Mouse (Mus musculus): ENCODE data around the gene Slain1. TPM values are rescaled to one million over a fixed set of nuclear protein-coding genes. Genes with fewer than 3 reads are reported as not detected.

Slain1 gene
- polyA plus RNA-seq, 2 experiments, result 2.0 to 4.4 TPM

DNA sequence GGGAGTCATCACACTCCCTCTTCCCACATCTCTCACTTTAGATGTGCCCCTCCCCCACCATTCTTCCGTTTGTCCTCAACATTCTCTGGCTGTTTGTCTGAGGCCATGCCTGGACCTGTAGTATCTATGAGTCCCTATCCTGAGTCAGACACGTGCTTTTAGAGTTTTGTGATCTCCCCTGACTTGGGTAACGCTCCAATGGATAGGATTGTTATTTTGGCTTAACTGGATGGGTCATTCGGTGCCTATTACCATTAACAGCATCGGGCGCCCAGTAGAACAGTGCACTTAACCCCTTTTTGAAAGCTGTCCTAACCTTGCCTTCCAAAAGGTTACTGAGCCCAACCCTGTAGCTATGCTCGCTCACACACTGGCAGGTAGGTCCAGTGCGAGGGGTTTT is 78.5 kb downstream of the Slain1 start:
- Histone ChIP-seq H3K4me2 (replicated peaks; ENCODE audit: low read depth, low read length, severe bottlenecking) (no peak overlapping the region), H3K27ac (replicated peaks; ENCODE audit: low read depth, low read length) (no peak overlapping the region), H3K9me3 (ENCODE audit: control insufficient read depth, low read length) (no peaks in the 10 kb centered on the region), H3K36me3 (ENCODE audit: control insufficient read depth, insufficient read depth, low read length) (no peaks in the 10 kb centered on the region), H3K27me3 (ENCODE audit: control insufficient read depth, insufficient read depth, low read length) (no peaks in the 10 kb centered on the region), H3K4me1 (ENCODE audit: control insufficient read depth, insufficient read depth, low read length) (no peaks in the 10 kb centered on the region), H3K4me3 (replicated peaks; ENCODE audit: low read length) (no peak overlapping the region), H3K9ac (ENCODE audit: low read depth, low read length, severe bottlenecking) (no peak overlapping the region)
- no peak for TF ChIP-seq POLR2A (IDR thresholded peaks at IDR 0.05; ENCODE audit: borderline replicate concordance, extremely low read depth, insufficient read depth, insufficient read length)
- 87% methylated on average over 8 of the region's 8 CpGs for WGBS
- ATAC-seq (ENCODE audit: low FRiP score, low read depth) (no peak), DNase-seq (ENCODE audit: low spot score) (no peak)

DNA sequence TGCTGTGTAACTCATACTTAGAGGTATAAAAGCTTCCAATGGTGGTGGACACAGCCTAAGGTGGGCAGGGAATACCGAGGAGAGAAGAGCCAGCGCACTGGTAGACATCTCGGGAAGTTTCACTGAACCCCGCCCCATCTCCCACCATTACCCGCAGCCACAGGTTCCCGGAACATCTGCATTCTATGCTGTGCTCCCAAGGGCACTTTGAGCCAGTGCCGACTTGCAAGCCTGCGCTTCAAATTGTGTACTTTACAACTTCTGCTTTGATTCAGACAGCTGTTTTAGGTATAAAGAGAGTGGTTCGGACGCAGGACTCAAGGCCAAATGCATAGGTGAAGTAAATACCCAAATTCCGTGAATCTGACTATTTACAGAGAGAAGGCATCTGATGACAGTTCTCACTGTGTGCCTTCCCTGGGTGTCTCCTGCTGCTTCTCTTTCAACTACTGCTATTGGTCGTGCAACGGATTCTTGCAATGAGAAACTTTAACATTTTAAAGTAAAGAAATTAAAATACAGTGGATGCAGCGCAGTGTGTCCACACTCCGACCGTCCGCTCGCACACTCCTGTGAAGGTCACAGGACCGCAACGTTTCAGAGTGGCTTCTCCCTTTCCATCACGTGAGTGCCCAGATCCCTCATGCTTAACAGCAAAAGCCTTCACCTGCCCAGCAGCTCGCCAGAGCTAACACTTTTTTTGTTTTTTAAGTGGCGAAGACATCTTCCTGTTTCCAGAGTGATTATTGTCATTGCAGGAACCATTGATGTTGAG is 79.1 kb downstream of the Slain1 start:
- no peak overlapping the region for H3K4me3 ChIP-seq (replicated peaks; ENCODE audit: low read length)
- DNase-seq (ENCODE audit: low spot score), result no peak
- no peak overlapping the region for H3K27ac ChIP-seq (replicated peaks; ENCODE audit: low read depth, low read length)
- no peaks in the 10 kb centered on the region for H3K4me1 ChIP-seq (ENCODE audit: control insufficient read depth, insufficient read depth, low read length)
- no peak overlapping the region for H3K4me2 ChIP-seq (replicated peaks; ENCODE audit: low read depth, low read length, severe bottlenecking)
- H3K27me3 ChIP-seq (ENCODE audit: control insufficient read depth, insufficient read depth, low read length), result no peaks in the 10 kb centered on the region
- no peak for TF ChIP-seq POLR2A (IDR thresholded peaks at IDR 0.05; ENCODE audit: borderline replicate concordance, extremely low read depth, insufficient read depth, insufficient read length)
- no peak for ATAC-seq (ENCODE audit: low FRiP score, low read depth)
- 59% methylated on average over 23 of the region's 23 CpGs for WGBS
- H3K36me3 ChIP-seq (ENCODE audit: control insufficient read depth, insufficient read depth, low read length), result no peaks in the 10 kb centered on the region
- no peak overlapping the region for H3K9ac ChIP-seq (ENCODE audit: low read depth, low read length, severe bottlenecking)
- no peaks in the 10 kb centered on the region for H3K9me3 ChIP-seq (ENCODE audit: control insufficient read depth, low read length)

DNA sequence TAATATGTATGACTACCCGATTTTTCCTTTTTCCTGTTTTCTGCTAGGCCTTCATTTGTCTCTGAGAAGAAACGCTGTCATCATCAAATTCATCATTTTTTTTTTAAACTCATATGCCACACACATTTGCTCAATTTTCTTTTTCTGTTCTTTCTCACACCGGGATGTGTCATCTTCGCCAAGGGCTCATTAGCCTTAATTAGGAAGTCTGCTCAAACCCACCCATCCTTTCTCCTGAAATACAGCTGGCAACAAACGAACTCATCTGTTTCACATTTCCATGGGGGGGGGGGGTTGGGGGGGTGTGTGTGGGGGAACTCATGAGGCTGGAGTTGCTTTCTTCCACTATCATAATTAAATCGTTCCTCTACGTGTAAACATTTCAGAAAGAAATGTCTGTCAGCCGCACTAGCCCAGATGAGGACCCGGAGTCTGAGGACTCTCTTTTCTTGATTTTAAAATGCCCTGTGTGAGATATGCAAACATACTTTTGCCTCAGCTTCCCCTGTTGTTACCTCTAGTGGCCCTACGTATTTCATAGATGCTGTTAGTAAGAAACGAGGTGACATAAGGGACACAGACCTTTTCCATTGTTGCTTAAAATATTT is 79.8 kb downstream of the Slain1 start:
- DNase-seq (ENCODE audit: low spot score), result no peak
- H3K27me3 ChIP-seq (ENCODE audit: control insufficient read depth, insufficient read depth, low read length), result no peaks in the 10 kb centered on the region
- H3K4me3 ChIP-seq (replicated peaks; ENCODE audit: low read length), result no peak overlapping the region
- 30% methylated on average over 11 of the region's 11 CpGs for WGBS
- H3K27ac ChIP-seq (replicated peaks; ENCODE audit: low read depth, low read length), result no peak overlapping the region
- no peaks in the 10 kb centered on the region for H3K4me1 ChIP-seq (ENCODE audit: control insufficient read depth, insufficient read depth, low read length)
- no peaks in the 10 kb centered on the region for H3K9me3 ChIP-seq (ENCODE audit: control insufficient read depth, low read length)
- ATAC-seq (ENCODE audit: low FRiP score, low read depth), result no peak
- H3K36me3 ChIP-seq (ENCODE audit: control insufficient read depth, insufficient read depth, low read length), result no peaks in the 10 kb centered on the region
- no peak overlapping the region for H3K9ac ChIP-seq (ENCODE audit: low read depth, low read length, severe bottlenecking)
- TF ChIP-seq POLR2A (IDR thresholded peaks at IDR 0.05; ENCODE audit: borderline replicate concordance, extremely low read depth, insufficient read depth, insufficient read length), result no peak
- H3K4me2 ChIP-seq (replicated peaks; ENCODE audit: low read depth, low read length, severe bottlenecking), result no peak overlapping the region

DNA sequence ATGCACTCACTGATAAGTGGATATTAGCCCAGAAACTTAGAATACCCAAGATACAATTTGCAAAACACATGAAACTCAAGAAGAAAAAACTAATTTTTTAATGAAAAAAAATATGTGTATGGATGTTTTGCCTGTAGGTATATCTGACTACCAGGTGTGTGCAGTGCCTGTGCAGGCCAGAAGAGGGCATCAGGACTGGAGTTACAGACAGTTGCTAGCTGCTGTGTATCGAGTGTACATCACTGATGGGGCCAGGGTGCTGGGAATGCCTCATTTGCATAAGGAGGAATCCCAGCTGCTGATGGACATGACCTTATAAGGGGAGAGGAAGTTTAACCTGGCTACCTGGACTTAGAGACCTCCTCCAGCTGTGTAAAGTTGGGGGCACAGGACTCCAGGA is 82.6 kb downstream of the Slain1 start:
- no peak for ATAC-seq (ENCODE audit: low FRiP score, low read depth)
- TF ChIP-seq POLR2A (IDR thresholded peaks at IDR 0.05; ENCODE audit: borderline replicate concordance, extremely low read depth, insufficient read depth, insufficient read length), result no peak
- WGBS, result 60% methylated on average over 1 of the region's 1 CpGs
- no peak overlapping the region for H3K27ac ChIP-seq (replicated peaks; ENCODE audit: low read depth, low read length)
- no peaks in the 10 kb centered on the region for H3K36me3 ChIP-seq (ENCODE audit: control insufficient read depth, insufficient read depth, low read length)
- no peaks in the 10 kb centered on the region for H3K4me1 ChIP-seq (ENCODE audit: control insufficient read depth, insufficient read depth, low read length)
- no peak overlapping the region for H3K9ac ChIP-seq (ENCODE audit: low read depth, low read length, severe bottlenecking)
- H3K9me3 ChIP-seq (ENCODE audit: control insufficient read depth, low read length), result no peaks in the 10 kb centered on the region
- H3K4me3 ChIP-seq (replicated peaks; ENCODE audit: low read length), result no peak overlapping the region
- H3K27me3 ChIP-seq (ENCODE audit: control insufficient read depth, insufficient read depth, low read length), result no peaks in the 10 kb centered on the region
- no peak overlapping the region for H3K4me2 ChIP-seq (replicated peaks; ENCODE audit: low read depth, low read length, severe bottlenecking)
- DNase-seq (ENCODE audit: low spot score), result no peak

GRCm38 (mm10) chr14:103741216-103741615 is 91.2 kb downstream of the Slain1 start:
- Histone ChIP-seq H3K9ac (ENCODE audit: low read depth, low read length, severe bottlenecking) (no peak overlapping the region), H3K4me1 (ENCODE audit: control insufficient read depth, insufficient read depth, low read length) (no peaks in the 10 kb centered on the region), H3K4me3 (replicated peaks; ENCODE audit: low read length) (no peak overlapping the region), H3K27ac (replicated peaks; ENCODE audit: low read depth, low read length) (no peak overlapping the region), H3K27me3 (ENCODE audit: control insufficient read depth, insufficient read depth, low read length) (no peaks in the 10 kb centered on the region), H3K9me3 (ENCODE audit: control insufficient read depth, low read length) (no peaks in the 10 kb centered on the region), H3K36me3 (ENCODE audit: control insufficient read depth, insufficient read depth, low read length) (no peaks in the 10 kb centered on the region), H3K4me2 (replicated peaks; ENCODE audit: low read depth, low read length, severe bottlenecking) (no peak overlapping the region)
- no peak for TF ChIP-seq POLR2A (IDR thresholded peaks at IDR 0.05; ENCODE audit: borderline replicate concordance, extremely low read depth, insufficient read depth, insufficient read length)
- 82% methylated on average over 7 of the region's 7 CpGs for WGBS
- no peak for DNase-seq (ENCODE audit: low spot score)
- no peak for ATAC-seq (ENCODE audit: low FRiP score, low read depth)
